Mouse (Mus musculus) heart, postnatal 0 days (tissue): ENCODE data around the gene Swap70. TPM values are rescaled to one million over a fixed set of nuclear protein-coding genes. Genes with fewer than 3 reads are reported as not detected.
"Not testable (repeated sequence)": the region's sequence is repeated elsewhere in the genome, so short reads cannot be mapped to it uniquely, and the experiment has no call there.

ENCODE experiments used
- ATAC-seq: fragments of 200-750 bp; cut with Nextera tagmentation; 2 replicates; pipeline ENCODE4 v1.8.0; 2017; ENCODE audit warnings: low read depth, moderate number of reproducible peaks, moderate library complexity; ENCODE audit not compliant: insufficient read depth
- DNase-seq: peaks from one replicate; pipeline ENCODE4 v3.0.0-alpha.2; 2016; ENCODE audit warnings: low spot score
- H3K27ac ChIP-seq: fragments of 300-500 bp; sonication (generic); 2 replicates; pipeline ENCODE4 v1.5.1; 2014; ENCODE audit warnings: low read depth, mild to moderate bottlenecking
- H3K27me3 ChIP-seq: fragments of 300-500 bp; sonication (generic); 2 replicates; pipeline ENCODE4 v1.6.1; 2014; ENCODE audit warnings: low read length, mixed read lengths; ENCODE audit not compliant: control insufficient read depth, insufficient read depth
- H3K36me3 ChIP-seq: fragments of 300-500 bp; sonication (generic); replicated peaks from 2 replicates; pipeline ENCODE4 v1.6.1; 2014; ENCODE audit warnings: low read length, mixed read lengths; ENCODE audit not compliant: control insufficient read depth, insufficient read depth
- H3K4me1 ChIP-seq: fragments of 300-500 bp; sonication (generic); 2 replicates; pipeline ENCODE4 v1.6.1; 2014; ENCODE audit warnings: antibody characterized with exemption; ENCODE audit not compliant: control insufficient read depth, insufficient read depth
- H3K4me2 ChIP-seq: fragments of 300-500 bp; sonication (generic); 2 replicates; pipeline ENCODE4 v1.6.1; 2014; ENCODE audit warnings: low read depth, mild to moderate bottlenecking, low read length, moderate library complexity
- H3K4me3 ChIP-seq: fragments of 300-500 bp; sonication (generic); 2 replicates; pipeline ENCODE4 v1.5.1; 2014; ENCODE audit warnings: low read depth, low read length
- H3K9ac ChIP-seq: fragments of 300-500 bp; sonication (generic); replicated peaks from 2 replicates; pipeline ENCODE4 v1.6.1; 2014; ENCODE audit warnings: low read depth, low read length, mixed read lengths
- H3K9me3 ChIP-seq: fragments of 300-500 bp; sonication (generic); replicated peaks from 2 replicates; pipeline ENCODE4 v1.6.1; 2016; ENCODE audit warnings: low read length; ENCODE audit not compliant: control insufficient read depth
- CTCF ChIP-seq: IDR thresholded peaks from 2 replicates; pipeline ENCODE4 v1.5.1; 2016; ENCODE audit warnings: antibody characterized with exemption, control low read depth, low read depth
- EP300 ChIP-seq: IDR thresholded peaks from 2 replicates; pipeline ENCODE4 v1.6.1; 2016; ENCODE audit warnings: antibody characterized with exemption, low read depth
- WGBS: fragments of 180-500 bp; shearing (Covaris S2); extraction: QIAGEN DNeasy Blood & Tissue Kit; methylation state at CpG from one replicate; pipeline ENCODE4 v1.1.7; 2014; 5-methylcytosine and 5-hydroxymethylcytosine counted together
- polyA plus RNA-seq: library from polyadenylated mRNA; unstranded; fragments of >200 nt; fragmentation: Nextera tagmentation; extraction: Ambion mirVana; gene quantifications from 2 replicates; pipeline ENCODE4 v1.2.1, GENCODE M21; 2015
- total RNA-seq: library from RNA; depleted of rRNA; stranded (reverse); fragments of >200 nt; gene quantifications from 2 replicates; pipeline ENCODE4 v1.2.3, GENCODE M21; 2014; ENCODE audit warnings: low replicate concordance

Gene Swap70
- total and polyA plus RNA-seq, 2 experiments from 2014 or later = 12.9 to 16.9 TPM

GRCm38 (mm10) chr7:110226484-110226883 lies 5.0 kb downstream of the Swap70 start:
- TF ChIP-seq CTCF = no peak
- no peak for TF ChIP-seq EP300
- WGBS = 94% methylated on average over 5 of the region's 5 CpGs
- Histone ChIP-seq H3K4me1 (peaks cover 11% of the 10 kb centered on the region), H3K27ac (no peak overlapping the region), H3K9me3 (no peaks in the 10 kb centered on the region), H3K9ac (no peak overlapping the region), H3K36me3 (peaks cover 7% of the 10 kb centered on the region; the same call in 1 of the 2 replicates), H3K27me3 (no peaks in the 10 kb centered on the region), H3K4me3 (no peak overlapping the region), H3K4me2 (no peak overlapping the region)
- ATAC-seq (no peak), DNase-seq (no peak)

- no peak for TF ChIP-seq EP300
- TF ChIP-seq CTCF = no peak
- 67% methylated on average over 6 of the region's 6 CpGs for WGBS
- Histone ChIP-seq H3K36me3 (peaks cover 7% of the 10 kb centered on the region; the same call in 1 of the 2 replicates), H3K4me3 (no peak overlapping the region), H3K9ac (no peak overlapping the region), H3K4me2 (no peak overlapping the region), H3K27me3 (no peaks in the 10 kb centered on the region), H3K27ac (peak overlapping the region; percentile 49), H3K4me1 (no peaks in the 10 kb centered on the region), H3K9me3 (no peaks in the 10 kb centered on the region)
- ATAC-seq = no peak
- no peak for DNase-seq
Observed at GRCm38 (mm10) chr7:110229967-110230366, 8.5 kb downstream of the Swap70 start.

- not testable (repeated sequence) for H3K27me3 ChIP-seq, DNase-seq, H3K9me3 ChIP-seq, ATAC-seq, H3K36me3 ChIP-seq, H3K27ac ChIP-seq, H3K4me2 ChIP-seq, H3K9ac ChIP-seq, H3K4me3 ChIP-seq, H3K4me1 ChIP-seq
- 97% methylated on average over 9 of the region's 10 CpGs for WGBS
Observed at GRCm38 (mm10) chr7:110231127-110231526, 9.6 kb downstream of the Swap70 start.

- no peaks in the 10 kb centered on the region for H3K9me3 ChIP-seq
- TF ChIP-seq CTCF (no peak), EP300 (no peak)
- no peak overlapping the region for H3K4me3 ChIP-seq
- H3K4me2 ChIP-seq = no peak overlapping the region
- 81% methylated on average over 4 of the region's 4 CpGs for WGBS
- ATAC-seq = no peak
- no peaks in the 10 kb centered on the region for H3K27me3 ChIP-seq
- no peak for DNase-seq
- peaks cover 21% of the 10 kb centered on the region for H3K4me1 ChIP-seq
- no peak overlapping the region for H3K9ac ChIP-seq
- no peaks in the 10 kb centered on the region; the same call in 1 of the 2 replicates for H3K36me3 ChIP-seq
- no peak overlapping the region for H3K27ac ChIP-seq
Observed at GRCm38 (mm10) chr7:110236085-110236484, 14.6 kb downstream of the Swap70 start.

- H3K4me2 ChIP-seq = peak overlapping the region; percentile 30; the same call in 1 of the 2 replicates
- 35% methylated on average over 3 of the region's 3 CpGs for WGBS
- H3K27ac ChIP-seq = peak overlapping the region; percentile 83
- DNase-seq = peak; percentile 56
- no peaks in the 10 kb centered on the region for H3K27me3 ChIP-seq
- H3K9ac ChIP-seq = no peak overlapping the region
- no peak overlapping the region for H3K4me3 ChIP-seq
- ATAC-seq = 0 out of 2 replicates have a peak, but pooled peaks have one; percentile 30
- H3K4me1 ChIP-seq = peaks cover 21% of the 10 kb centered on the region
- no peaks in the 10 kb centered on the region for H3K36me3 ChIP-seq
- H3K9me3 ChIP-seq = no peaks in the 10 kb centered on the region
- no peak for TF ChIP-seq EP300
- no peak for TF ChIP-seq CTCF
Observed at GRCm38 (mm10) chr7:110237451-110237836, 15.9 kb downstream of the Swap70 start.

GRCm38 (mm10) chr7:110237837-110238451 lies 16.4 kb downstream of the Swap70 start:
- Histone ChIP-seq H3K4me2 (peak overlapping the region; percentile 30; the same call in 1 of the 2 replicates), H3K27me3 (no peaks in the 10 kb centered on the region), H3K9me3 (no peaks in the 10 kb centered on the region), H3K4me3 (no peak overlapping the region), H3K27ac (peak overlapping the region; percentile 83), H3K4me1 (peaks cover 21% of the 10 kb centered on the region), H3K9ac (no peak overlapping the region; the same call in 1 of the 2 replicates), H3K36me3 (no peaks in the 10 kb centered on the region)
- WGBS = 52% methylated on average over 2 of the region's 2 CpGs
- TF ChIP-seq CTCF = no peak
- no peak for TF ChIP-seq EP300
- ATAC-seq (peak; percentile 30), DNase-seq (no peak)
